Mouse (Mus musculus) frontal cortex, adult (tissue): ENCODE measurements around the gene Wdr1.
A peak's percentile ranks its signal among the peaks of the same experiment; 100 is the strongest.

Source experiments
- ATAC-seq: cut with Nextera tagmentation; 2 replicates; pipeline ENCODE4 v1.9.2; 2017; ENCODE audit warnings: mild to moderate bottlenecking, moderate library complexity, mixed read lengths; ENCODE audit not compliant: low TSS enrichment

Wdr1 gene

GRCm38 (mm10) chr5:38496491-38497057, 66.4 kb downstream of the Wdr1 start:
- ATAC-seq = no peak

- ATAC-seq = no peak
These were observed 69.1 kb downstream of the Wdr1 start for GRCm38 (mm10) chr5:38493890-38494289.

GRCm38 (mm10) chr5:38491763-38492162, 71.3 kb downstream of the Wdr1 start:
- ATAC-seq = no peak; the same call in 1 of the 2 replicates

GRCm38 (mm10) chr5:38489739-38490138, 73.3 kb downstream of the Wdr1 start:
- ATAC-seq = no peak

GRCm38 (mm10) chr5:38488673-38489615, 74.1 kb downstream of the Wdr1 start:
- no peak for ATAC-seq

- ATAC-seq = no peak
These were observed 75.0 kb downstream of the Wdr1 start for GRCm38 (mm10) chr5:38488026-38488425.

GRCm38 (mm10) chr5:38487247-38487646, 75.8 kb downstream of the Wdr1 start:
- no peak for ATAC-seq

- no peak for ATAC-seq
These were observed 77.1 kb downstream of the Wdr1 start for GRCm38 (mm10) chr5:38485946-38486345.

- no peak for ATAC-seq
These were observed 79.4 kb downstream of the Wdr1 start for GRCm38 (mm10) chr5:38483518-38484110.

- no peak for ATAC-seq
These were observed 82.0 kb downstream of the Wdr1 start for GRCm38 (mm10) chr5:38480822-38481707.

- ATAC-seq = peak; percentile 88
These were observed 82.9 kb downstream of the Wdr1 start for GRCm38 (mm10) chr5:38479908-38480725.

- peak; percentile 25; the same call in 1 of the 2 replicates for ATAC-seq
These were observed 83.5 kb downstream of the Wdr1 start for GRCm38 (mm10) chr5:38479545-38479907.

- peak; percentile 31; the same call in 1 of the 2 replicates for ATAC-seq
These were observed 84.0 kb downstream of the Wdr1 start for GRCm38 (mm10) chr5:38479027-38479426.

GRCm38 (mm10) chr5:38477731-38478445, 85.1 kb downstream of the Wdr1 start:
- no peak for ATAC-seq

GRCm38 (mm10) chr5:38476861-38477565, 86.0 kb downstream of the Wdr1 start:
- no peak for ATAC-seq
